Mouse (Mus musculus): ENCODE data around the gene Acr. TPM values are rescaled to one million over a fixed set of nuclear protein-coding genes. Genes with fewer than 3 reads are reported as not detected.
A peak's percentile ranks its signal among the peaks of the same experiment; 100 is the strongest.

Acr gene
- total RNA-seq, 2 experiments from 2014 or later: not detected

DNA sequence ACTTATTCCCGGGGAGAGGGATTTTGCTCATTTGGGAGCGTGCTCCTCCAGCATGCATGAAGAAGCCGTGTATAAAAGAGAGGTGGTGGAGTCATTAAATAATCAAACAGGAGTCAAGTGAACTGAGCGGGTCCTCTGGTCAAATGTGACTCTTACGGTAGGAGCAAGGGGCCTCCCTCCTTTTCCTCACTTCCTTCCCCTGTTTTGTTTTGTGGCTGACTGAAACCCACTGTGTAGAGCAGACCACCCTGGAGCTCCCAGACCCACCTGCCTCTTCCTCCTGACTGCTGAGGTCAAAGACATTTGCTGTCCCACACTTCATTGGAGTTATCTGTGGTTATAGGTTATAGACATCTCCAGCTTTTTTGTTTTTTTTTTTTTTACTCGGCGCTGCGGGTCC, 39.4 kb downstream of the Acr start:
- ATAC-seq (replicated peaks; ENCODE audit: poor library complexity, severe bottlenecking): peak; percentile 67

DNA sequence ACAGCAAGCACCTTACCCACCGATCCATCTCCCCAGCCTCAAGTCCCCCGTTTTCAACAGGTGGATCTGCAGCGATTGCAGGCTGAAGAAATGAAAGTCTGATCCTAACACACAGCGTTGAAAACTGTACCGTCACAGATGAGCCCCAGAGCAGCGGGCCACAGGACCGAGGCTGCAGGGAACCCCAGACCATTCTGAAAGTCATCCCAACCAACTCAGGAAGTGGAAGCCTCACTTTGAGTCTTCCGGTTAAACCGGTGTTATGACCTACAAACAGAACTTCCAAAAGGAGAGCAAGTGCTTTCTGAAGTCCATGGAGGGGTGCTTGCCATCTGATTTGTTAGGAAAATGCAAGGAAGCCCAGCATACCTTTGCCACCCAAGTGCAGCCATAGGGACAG, 39.8 kb downstream of the Acr start:
- peak; percentile 68 for ATAC-seq (replicated peaks; ENCODE audit: poor library complexity, severe bottlenecking)

GRCm38 (mm10) chr15:89622312-89622958, 54.3 kb downstream of the Acr start:
- ATAC-seq (replicated peaks; ENCODE audit: poor library complexity, severe bottlenecking): peak; percentile 69

DNA sequence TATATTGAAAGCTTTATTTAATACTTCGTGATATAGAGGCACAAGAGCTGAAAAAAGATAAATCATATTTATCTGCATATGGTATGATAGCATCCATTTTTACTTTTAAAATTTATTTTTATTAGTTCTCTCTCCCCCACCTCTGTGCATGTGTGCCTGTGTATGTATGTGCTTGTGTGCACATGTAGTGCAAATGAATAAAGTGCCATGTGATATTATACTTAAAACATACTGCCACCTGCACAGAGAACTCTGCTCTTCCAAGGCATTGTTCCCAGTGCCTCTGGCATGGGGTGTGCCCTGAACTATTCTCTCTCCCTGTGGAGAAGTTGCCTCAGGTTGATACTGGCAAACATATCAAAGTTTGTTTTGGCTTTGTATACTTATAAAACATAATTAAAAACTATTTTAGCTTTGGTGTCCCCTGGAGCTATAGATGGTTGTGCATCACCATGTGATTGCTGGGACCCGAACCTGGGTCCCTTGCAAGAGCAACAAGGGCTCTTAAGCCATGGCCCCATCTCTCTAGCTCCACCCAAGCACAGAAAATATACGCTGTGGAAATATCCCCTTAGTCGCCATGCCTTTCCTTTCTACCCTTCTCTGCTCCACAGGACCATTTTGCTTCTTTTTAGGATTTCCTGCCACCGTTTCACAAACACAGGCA, 55.0 kb downstream of the Acr start:
- ATAC-seq (replicated peaks; ENCODE audit: poor library complexity, severe bottlenecking): no peak; the same call in 1 of the 2 replicates

- peak; percentile 80 for ATAC-seq (replicated peaks; ENCODE audit: poor library complexity, severe bottlenecking)
These were observed 55.5 kb downstream of the Acr start for GRCm38 (mm10) chr15:89623626-89623959.

Other genes with a start within 250 kb of the Acr start
- gene Adm2, start 245.6 kb upstream of the Acr start, total RNA-seq (2014; fragmentation: Nextera tagmentation): not detected in 2 replicates
- gene Adm2, start 245.6 kb upstream of the Acr start, total RNA-seq (2017): not detected in 2 replicates
- not detected in 2 replicates for gene Miox, start 233.9 kb upstream of the Acr start, total RNA-seq (2014; fragmentation: Nextera tagmentation)
- gene Miox, start 233.9 kb upstream of the Acr start, total RNA-seq (2017): not detected in 2 replicates
- 15.4 and 22.3 TPM in 2 replicates for gene Lmf2, start 212.7 kb upstream of the Acr start, total RNA-seq (2014; fragmentation: Nextera tagmentation)
- 8.9 and 11.0 TPM in 2 replicates for gene Lmf2, start 212.7 kb upstream of the Acr start, total RNA-seq (2017)
- gene Ncaph2, start 212.6 kb upstream of the Acr start, total RNA-seq (2014; fragmentation: Nextera tagmentation): 87.4 and 136 TPM in 2 replicates
- 92.2 and 118 TPM in 2 replicates for gene Ncaph2, start 212.6 kb upstream of the Acr start, total RNA-seq (2017)
- 12.4 and 27.5 TPM in 2 replicates for gene Sco2, start 194.5 kb upstream of the Acr start, total RNA-seq (2014; fragmentation: Nextera tagmentation)
- gene Sco2, start 194.5 kb upstream of the Acr start, total RNA-seq (2017): 22.7 and 31.5 TPM in 2 replicates
- not detected in 2 replicates for gene Tymp, start 191.3 kb upstream of the Acr start, total RNA-seq (2014; fragmentation: Nextera tagmentation)
- 0.43 and 1.1 TPM in 2 replicates for gene Tymp, start 191.3 kb upstream of the Acr start, total RNA-seq (2017)
- gene Odf3b, start 189.0 kb upstream of the Acr start, total RNA-seq (2014; fragmentation: Nextera tagmentation): 3.1 and 4.2 TPM in 2 replicates
- 0.46 TPM in 1 of 2 replicates, not detected in the other for gene Odf3b, start 189.0 kb upstream of the Acr start, total RNA-seq (2017)
- not detected in 2 replicates for gene Klhdc7b, start 183.4 kb upstream of the Acr start, total RNA-seq (2014; fragmentation: Nextera tagmentation)
- 0.13 TPM in 1 of 2 replicates, not detected in the other for gene Klhdc7b, start 183.4 kb upstream of the Acr start, total RNA-seq (2017)
- gene Syce3, start 157.8 kb upstream of the Acr start, total RNA-seq (2014; fragmentation: Nextera tagmentation): not detected in 2 replicates
- gene Syce3, start 157.8 kb upstream of the Acr start, total RNA-seq (2017): not detected in 2 replicates
- gene Cpt1b, start 142.5 kb upstream of the Acr start, total RNA-seq (2014; fragmentation: Nextera tagmentation): 2.8 and 2.9 TPM in 2 replicates
- gene Cpt1b, start 142.5 kb upstream of the Acr start, total RNA-seq (2017): 1.5 TPM in 1 of 2 replicates, not detected in the other
- gene C730034F03Rik, start 138.7 kb upstream of the Acr start, total RNA-seq (2014; fragmentation: Nextera tagmentation): not detected in 2 replicates
- 2.7 and 3.6 TPM in 2 replicates for gene C730034F03Rik, start 138.7 kb upstream of the Acr start, total RNA-seq (2017)
- gene Gm44502, start 138.6 kb upstream of the Acr start, total RNA-seq (2014; fragmentation: Nextera tagmentation): not detected in 2 replicates
- gene Gm44502, start 138.6 kb upstream of the Acr start, total RNA-seq (2017): 0.82 TPM in 1 of 2 replicates, not detected in the other
- gene Chkb, start 138.4 kb upstream of the Acr start, total RNA-seq (2014; fragmentation: Nextera tagmentation): 77.0 and 85.0 TPM in 2 replicates
- gene Chkb, start 138.4 kb upstream of the Acr start, total RNA-seq (2017): 25.3 and 27.7 TPM in 2 replicates
- not detected in 2 replicates for gene Mapk8ip2, start 114.4 kb upstream of the Acr start, total RNA-seq (2014; fragmentation: Nextera tagmentation)
- gene Mapk8ip2, start 114.4 kb upstream of the Acr start, total RNA-seq (2017): not detected in 2 replicates
- gene Arsa, start 90.9 kb upstream of the Acr start, total RNA-seq (2014; fragmentation: Nextera tagmentation): 12.7 and 21.4 TPM in 2 replicates
- 8.5 and 30.3 TPM in 2 replicates for gene Arsa, start 90.9 kb upstream of the Acr start, total RNA-seq (2017)
- 0.34 and 0.58 TPM in 2 replicates for gene Shank3, start 68.7 kb upstream of the Acr start, total RNA-seq (2014; fragmentation: Nextera tagmentation)
- 0.26 and 0.47 TPM in 2 replicates for gene Shank3, start 68.7 kb upstream of the Acr start, total RNA-seq (2017)
- 10.2 and 16.8 TPM in 2 replicates for gene Rabl2, start 23.6 kb downstream of the Acr start, total RNA-seq (2014; fragmentation: Nextera tagmentation)
- gene Rabl2, start 23.6 kb downstream of the Acr start, total RNA-seq (2017): 11.1 and 18.9 TPM in 2 replicates

Measured in granulocyte monocyte progenitor cell, adult 5-6 weeks (primary cell).